Mouse (Mus musculus): Measurements from ENCODE around the gene BC049762.

Gene BC049762

DNA sequence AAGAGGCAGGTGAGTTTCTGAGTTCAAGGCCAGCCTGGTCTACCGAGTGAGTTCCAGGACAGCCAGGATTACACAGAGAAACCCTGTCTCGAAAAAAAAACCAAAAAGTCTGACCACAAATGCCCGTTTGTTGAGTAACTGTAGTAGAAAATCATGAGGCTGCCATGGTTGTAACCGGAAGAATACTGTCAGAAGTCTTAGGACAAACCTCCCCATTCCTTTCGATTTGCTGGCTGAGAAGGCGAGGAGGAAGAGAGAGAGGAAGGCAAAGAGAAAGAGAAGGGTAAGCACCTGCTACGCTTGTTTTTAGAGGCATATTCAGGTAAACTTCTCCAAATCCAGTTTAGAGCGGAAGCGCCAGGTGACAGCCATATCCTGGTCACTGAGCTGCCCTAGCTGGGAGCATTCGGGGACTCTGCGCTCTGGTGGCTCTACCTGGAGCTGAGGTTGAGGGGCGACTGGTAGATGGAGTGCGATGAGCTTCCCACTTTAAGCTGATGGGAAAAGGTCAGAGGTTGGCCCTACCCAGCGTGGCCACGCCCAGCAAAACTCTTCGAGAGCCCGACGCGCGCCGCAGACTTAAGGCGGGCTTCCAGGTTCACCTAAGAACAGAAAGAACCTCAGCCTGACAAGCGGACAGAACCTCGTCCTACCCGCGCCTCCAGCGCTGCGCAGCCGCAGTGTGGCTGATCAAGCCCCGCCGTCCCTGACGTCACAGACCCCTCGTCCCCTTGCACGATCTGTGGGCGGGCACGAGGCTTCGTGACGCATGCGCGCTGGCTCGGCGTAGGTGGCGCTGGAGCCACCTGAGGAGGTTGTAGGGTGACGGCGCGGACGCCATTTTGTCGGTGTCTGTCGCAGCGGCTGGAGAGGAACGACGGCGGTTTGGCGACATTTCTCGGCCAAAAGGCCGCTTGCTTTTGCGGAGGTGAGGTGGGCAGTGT, at the start of gene BC049762:
TSS of gene BC049762 (minus strand) at position 705 of the 944 bp plus-strand sequence.
- 7% methylated on average over 57 of the region's 57 CpGs for WGBS

DNA sequence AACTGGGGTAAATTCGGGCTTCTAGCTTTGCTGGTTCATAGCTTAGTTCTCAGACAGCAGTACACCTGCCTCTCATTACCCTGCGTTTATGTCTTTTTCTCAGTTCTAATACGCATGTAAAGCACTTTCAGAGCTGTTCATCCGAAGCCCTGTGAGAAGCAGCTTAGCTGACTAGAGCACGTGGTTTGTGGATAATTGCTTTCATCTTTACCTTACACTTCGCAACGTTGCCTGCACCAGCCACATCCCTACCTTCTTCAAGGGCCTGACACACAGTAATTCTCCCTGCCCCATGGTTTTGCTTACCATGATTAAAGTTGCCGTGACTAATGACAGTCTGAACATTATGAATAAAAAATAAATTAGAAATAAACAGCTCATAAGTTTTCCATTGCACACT, 49.0 kb upstream of the BC049762 start:
- 89% methylated on average over 8 of the region's 8 CpGs for WGBS

DNA sequence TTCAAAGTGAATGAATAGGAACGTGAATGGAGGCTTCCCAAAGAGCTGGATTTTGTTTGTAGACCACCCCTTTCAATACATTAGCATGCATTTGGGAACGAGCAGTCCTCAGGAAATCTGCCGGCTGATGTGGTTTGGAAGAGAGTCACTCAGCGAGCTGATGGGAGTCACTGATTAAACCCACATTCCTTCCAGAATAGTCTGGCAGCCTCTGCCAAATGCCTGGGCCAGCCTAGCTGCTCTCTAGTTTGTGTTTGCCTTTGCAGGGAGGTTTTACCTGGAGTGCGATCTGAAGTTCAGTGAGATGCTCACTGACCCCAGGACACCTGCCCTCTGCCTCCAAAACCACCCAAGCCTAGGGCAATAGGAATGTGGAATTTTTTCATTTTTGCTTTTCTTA, 45.5 kb upstream of the BC049762 start:
- 73% methylated on average over 5 of the region's 5 CpGs for WGBS

DNA sequence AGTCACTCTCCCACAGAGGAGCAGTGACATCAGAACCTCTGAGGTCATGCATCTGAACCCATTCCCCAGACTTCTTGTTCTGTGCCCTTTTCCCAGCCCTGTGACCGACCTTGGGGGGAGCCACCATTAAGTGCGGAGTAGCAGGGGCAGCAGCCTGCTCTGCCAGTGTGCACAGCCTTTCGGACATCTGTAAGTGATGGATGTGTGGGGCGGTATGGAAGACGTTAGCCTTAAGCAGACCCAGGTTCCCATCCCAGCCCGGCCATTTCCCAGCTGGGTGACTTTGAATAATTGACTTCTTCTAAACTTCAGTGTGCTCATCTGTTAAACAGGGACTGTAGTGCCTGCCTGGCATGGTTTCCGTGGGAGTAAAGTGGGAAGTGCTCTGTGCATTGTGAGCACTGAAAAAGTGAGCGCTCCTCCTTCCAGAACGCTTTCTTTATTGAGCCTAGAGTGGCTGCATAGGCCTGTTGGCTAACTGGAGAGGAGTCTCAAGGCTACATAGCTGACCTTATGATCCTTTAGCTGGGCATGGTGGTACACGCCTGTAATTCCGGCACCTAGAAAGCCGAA, 41.2 kb upstream of the BC049762 start:
- 68% methylated on average over 12 of the region's 12 CpGs for WGBS

DNA sequence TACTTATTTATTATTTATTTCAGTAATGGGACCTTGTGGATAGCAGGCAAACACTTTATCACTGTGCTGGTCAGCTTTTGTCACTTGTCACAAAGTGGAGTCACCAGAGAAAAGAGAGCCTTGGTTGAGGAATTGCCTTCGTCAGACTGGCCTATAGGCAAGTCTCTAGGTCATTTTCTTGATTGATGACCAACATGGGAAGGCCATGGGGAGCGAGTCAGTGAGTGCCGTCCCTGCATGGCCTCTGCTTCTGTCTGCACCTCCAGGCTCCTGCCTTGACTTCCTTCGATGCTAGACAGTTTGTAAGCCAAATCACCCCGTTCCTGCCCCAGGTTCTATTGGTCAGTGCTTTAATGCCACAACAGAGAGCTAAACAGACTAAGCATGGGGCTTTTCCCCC, 39.5 kb upstream of the BC049762 start:
- WGBS = 95% methylated on average over 5 of the region's 5 CpGs

DNA sequence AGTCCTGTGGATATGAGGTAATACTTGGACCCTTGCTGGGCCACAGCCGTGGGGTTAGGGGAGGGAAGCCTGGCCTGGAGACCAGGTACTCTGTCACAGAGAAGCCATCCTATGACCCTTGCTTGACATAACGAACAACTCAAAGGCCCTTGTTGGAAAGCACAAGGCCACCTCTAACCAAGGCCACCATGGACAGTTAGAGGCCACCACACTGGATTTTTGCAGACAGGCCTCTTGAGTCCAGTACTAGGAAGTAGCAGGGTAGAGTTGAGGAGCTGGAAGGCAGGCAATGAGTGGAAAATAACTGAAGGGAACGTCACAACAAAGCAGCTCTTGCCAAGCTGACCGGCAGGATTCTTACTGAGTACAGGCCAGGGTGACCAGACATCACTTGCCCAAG, 35.8 kb upstream of the BC049762 start:
- WGBS = 83% methylated on average over 4 of the region's 4 CpGs

DNA sequence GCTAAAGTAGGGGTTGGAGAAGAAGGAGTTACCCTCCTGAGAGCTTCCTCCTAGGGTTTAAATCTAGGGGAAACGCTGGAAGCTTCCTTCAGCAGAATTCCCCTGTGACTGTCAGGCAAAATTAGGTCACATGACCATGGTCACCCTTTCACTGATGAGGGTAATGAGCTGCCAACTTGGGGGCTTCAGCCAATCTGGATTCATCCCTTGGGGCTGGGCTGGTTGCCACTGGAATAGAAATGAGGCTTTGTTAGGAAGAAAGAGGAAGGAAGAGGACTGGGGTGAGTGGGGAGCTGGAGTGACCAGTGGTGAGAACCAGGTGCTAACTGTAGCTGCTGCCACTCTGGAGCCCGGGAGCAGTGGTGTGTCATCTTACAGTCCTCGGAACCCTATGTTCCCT, 32.9 kb upstream of the BC049762 start:
- WGBS = 63% methylated on average over 3 of the region's 3 CpGs

DNA sequence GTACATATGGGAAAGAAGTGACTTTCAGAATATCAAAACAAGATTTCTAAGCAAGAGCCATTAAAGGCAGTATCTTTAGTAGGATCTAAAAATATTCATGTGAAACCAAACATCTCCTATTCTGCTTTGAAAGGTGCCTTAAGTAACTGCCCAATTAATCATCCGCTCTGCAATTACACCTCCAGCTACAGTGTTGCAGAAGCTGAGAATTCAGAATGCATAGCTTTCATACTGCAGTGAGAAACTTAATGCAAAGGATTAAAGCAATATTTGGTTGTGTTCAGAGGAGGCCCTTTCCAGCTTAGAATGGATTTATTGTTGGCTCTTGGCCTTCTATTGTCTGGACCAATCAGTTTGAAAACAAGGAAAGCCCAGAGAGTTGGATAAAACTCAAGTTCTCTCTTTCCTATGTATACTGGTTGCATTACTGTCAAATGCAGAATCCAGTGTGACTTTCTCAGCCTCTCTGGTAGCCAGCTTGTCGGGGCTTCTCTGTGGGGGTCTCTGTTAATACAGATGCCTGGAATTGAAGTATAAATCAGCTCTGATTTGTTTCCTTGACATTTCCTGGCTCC, 31.2 kb upstream of the BC049762 start:
- 47% methylated on average over 2 of the region's 2 CpGs for whole genome bisulfite sequencing

DNA sequence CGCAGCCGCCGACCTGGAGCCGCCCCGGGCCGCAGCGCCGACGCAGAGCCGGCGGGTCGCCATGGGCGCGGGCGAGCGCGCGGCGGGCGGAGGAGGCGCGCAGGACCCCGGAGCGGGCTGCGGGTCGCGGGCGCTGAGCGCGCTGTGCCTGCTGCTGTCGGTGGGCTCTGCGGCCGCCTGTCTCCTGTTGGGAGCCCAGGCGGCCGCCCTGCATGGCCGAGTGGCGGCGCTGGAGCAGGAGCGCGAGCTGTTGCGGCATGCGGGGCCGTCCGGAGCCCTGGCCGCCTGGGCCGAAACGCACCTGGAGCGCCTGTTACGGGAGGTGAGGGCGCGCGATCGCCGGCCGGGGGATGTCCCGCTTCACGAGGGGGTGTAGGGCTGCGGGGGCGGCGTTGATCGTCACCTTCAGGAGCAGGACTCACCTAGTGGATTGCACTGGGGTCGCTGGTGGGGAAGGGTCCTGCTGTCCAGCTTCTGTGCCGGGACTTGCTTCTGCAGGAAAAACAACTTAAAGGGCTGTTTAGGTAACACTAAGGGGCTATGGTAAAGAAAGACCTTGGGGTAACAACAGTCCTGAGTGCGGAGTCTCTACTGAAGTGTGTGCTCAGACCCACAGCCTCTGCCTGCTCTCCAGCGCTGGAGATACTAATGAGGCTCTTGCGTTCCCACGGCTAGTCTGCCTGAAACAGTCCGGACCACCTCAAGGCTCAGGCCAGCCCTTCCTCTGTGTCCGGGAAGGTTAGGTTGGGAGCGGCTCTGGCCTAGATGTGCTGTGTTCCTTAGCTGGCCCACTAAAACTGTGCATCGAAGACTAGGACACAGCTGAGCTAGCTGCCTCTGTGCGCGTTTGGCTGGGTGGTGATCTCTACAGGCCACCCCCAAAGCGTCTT, 27.5 kb upstream of the BC049762 start:
- WGBS = 9% methylated on average over 66 of the region's 74 CpGs

DNA sequence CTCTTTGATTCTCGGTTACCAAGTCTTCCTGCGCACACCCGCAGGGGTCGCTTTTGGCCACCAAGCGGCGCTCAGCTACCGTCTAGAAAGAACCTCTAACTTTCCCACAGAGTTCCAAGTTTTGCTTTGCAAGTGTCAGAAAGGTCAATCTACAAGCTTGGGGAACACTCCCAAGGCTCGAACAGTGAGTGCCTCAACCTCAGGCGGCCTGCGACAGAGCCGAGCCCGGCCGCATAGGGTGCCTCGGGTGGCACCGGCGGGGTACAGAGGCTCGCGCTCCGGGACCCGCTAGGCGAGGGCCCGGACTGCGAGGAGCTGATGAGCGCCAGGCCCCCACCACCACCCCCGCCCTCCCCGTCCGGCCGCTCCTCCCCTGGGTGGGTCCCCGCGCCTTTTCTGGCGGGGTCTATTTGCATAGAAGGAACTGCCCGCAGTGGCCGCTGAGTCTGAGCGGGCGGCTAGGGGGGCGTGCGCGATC, 26.8 kb upstream of the BC049762 start, which contains the start of gene Col23a1:
TSS of gene Col23a1 (plus strand) at position 357 of the 478 bp plus-strand sequence.
- WGBS = 1% methylated on average over 35 of the region's 38 CpGs

DNA sequence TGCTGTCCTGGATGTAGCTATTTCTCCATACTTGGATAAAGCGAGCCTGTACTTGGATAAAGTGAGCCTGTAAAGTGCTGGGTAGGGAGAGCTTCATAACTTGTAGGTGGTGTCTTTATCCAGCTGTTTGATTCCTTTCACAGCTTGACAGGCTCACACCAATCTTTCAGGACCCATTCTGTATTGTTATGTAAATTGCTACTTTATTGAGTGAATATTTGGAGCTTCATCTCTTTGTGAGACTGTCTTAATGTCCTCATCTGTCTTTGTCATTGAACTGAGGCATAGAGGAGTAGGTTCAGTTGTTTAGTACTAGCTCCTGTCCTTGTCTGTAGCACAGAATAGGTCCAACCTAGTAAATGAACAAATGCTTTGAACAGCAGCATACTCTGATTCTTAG, 11.6 kb upstream of the BC049762 start:
- WGBS = 76% methylated on average over 1 of the region's 1 CpGs

DNA sequence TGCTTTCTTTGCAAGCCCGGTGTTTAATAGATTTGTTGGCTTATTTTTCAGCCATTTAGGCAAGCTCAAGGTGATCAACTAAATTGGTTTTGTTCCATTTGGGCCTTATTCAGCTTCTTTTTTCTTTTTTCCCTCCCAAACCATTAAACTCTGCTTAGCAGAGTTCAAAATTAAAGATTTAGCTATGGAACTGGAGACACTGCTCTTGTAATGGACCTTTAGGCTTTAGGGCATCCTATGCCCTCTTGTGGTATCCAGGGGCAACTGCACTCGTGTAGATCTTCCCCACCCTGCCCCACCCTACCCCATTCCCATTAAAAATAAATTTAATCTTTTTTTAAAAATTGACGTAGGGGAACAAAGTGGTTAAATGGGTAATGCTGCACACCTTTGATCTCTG, 2.5 kb upstream of the BC049762 start:
- WGBS = 18% methylated on average over 3 of the region's 3 CpGs

DNA sequence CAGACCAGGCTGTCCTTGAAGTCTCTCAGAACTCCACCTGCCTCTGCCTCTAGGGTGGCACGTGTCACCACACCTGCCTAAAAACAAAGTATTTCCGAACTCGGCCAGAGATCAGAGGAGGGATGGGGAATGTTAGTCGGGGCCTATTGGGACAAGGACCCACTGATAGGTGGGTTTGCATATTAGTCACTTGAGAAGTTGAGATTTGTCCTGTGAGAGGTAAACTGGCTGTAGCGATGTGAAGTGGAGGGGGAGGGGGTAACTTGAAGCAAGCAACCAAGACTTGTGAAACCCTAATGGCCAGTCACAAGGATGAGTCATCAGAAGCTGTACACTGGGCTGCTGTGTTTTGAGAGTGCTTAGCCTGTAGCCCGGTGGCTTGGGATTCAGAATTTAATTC, 1.5 kb upstream of the BC049762 start:
- WGBS = 9% methylated on average over 6 of the region's 6 CpGs

DNA sequence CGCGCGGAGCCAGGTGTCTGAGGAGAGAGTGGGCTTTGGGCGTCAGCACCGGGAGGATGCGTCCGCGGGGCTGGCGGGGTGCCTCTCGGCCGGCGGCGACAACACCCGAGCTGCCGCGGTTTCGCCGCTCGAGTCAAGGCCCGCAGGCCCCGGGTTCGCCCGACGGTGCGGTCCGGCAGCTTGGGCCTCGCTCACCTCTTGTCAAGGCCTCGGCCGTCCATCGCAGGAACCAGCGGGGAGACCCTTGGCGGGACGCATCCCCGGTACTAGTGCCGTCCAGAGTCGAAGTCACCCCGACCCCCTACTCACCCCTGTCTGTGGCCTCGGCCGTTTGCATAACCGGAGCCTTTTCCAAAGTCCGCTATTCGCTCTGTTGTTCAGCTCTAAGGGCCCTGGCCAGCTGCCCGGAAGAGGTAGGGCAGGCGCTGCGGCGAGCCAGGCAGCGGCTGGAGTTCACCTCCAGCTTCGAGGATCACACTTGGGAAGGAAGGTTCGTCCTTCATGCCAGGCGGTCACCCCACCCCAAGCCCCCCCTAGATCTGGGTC, 513 bp upstream of the BC049762 start:
- 1% methylated on average over 50 of the region's 50 CpGs for WGBS

DNA sequence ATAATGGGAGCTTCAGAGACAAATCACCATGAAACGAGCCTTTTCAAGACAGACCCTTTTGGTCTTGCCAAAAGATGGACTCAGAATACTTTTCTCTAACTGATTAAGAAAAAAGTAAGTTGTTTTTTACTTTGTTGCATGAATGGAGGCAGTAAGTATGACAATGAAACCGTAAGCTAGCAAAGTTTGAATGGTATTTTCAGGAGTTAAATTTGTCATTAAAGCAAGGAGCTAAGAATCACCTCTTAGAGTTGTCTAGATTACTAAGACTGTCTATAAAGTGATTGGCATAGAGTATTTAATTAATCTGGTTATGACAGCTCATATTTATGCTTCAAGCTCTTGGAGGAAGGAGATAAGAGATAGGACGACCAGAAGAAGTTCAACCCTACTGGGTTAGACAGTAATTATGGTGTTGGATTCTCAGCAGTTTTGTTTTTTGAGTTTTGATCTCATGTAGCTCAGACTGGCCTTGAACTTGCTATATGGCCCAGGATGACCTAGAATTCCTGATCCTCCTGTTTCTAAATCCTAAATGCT, 1.1 kb downstream of the BC049762 start, which contains the start of gene Clk4:
TSS of gene Clk4 (plus strand) at position 51 of the 540 bp plus-strand sequence.
- WGBS = 76% methylated on average over 3 of the region's 3 CpGs

DNA sequence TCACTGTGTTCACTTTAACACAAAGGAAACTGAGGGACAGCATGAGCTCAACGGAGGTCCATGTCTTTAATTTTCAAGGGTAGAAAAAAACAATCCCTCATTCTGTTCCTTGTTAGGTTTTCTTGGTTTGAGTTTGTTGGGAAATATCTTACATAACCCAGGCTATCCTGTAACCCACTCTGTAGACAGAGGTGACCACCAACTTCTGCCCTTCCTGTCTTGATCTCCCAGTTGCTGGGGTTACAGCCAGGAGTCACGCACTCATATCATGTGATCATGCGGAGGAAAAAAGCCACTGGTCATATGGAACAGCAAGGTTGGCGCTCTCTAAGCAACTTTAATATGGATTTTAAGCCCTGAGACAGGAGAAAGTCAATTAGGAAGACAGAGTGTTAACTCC, 5.8 kb downstream of the BC049762 start:
- WGBS = 91% methylated on average over 4 of the region's 4 CpGs

DNA sequence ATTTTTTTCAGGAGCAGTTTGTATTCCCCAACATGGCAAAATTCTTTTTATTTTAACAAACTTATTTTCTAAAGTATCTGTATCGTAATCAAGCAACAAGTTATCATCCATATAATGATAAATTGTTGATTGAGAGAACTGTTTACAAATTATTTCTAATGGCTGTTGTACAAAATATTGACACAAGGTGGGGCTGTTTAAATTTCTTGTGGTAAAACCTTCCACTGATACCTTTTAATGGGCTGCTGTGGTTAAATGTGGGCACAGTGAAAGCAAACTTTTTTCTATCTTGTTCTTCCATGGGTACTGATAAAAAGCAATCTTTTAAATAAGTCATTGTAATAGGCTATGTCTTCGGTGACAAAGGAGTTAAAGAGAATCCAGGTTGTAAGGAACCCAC, 19.9 kb downstream of the BC049762 start:
- WGBS = 90% methylated on average over 2 of the region's 2 CpGs

DNA sequence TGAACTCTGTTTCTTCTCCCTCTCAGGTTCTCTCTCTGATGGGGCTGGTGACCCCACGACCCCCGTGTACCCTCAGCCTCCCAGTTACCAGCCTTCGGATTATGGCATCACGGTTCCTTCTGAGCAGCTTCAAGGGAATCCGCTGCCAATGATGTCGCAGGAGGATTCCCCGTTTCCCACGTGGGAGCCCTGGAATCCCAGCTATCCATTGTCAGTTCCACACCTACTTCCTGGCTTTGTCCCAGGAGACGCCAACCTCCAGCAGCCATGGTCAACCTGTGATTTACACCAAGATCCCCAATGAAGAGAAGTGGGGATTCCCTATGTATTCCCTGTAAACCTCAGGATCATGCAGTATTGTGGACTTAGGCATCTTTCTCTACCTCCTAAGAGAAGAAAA, 28.2 kb downstream of the BC049762 start:
- WGBS = 87% methylated on average over 9 of the region's 9 CpGs

DNA sequence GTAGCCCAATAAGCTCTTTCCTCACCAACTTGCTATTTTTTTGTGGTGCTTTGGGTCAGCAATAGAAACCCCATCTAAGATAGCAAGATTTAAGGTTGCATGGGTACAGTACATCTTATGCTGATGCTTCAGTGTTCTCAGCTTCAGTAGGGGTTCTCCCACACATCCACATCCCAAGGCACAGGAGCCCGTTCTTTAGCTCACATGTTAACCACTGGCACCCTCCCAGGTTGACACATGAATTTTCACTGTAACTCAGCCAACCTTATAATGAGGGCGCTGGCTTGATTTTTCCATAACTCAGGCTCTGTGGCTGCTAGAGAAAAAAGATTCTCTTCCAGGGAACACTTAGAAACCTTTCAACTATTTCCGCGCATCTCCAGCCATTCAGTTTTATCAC, 35.7 kb downstream of the BC049762 start:
- WGBS = 43% methylated on average over 4 of the region's 4 CpGs

DNA sequence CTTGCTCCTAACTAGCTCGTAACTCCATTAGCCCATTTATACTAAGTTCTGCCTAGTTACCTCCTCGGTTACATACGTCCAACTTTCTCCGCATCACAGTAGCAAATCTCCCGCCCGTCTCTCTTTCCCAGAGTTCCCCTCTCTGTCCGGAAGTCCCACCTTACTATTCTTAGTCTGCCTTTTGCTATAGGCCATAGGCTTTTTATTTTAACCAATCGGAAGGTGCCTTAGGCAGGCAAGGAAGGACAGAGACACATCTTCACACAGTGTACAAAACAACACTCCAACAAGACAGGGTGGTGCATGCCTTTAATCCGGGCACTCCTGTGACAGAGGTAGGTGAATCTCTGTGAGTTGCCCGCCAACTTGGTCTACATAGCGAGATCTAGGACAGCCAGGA, 42.5 kb downstream of the BC049762 start, which contains the start of gene Gm12569:
TSS of gene Gm12569 (plus strand) at position 166 of the 400 bp plus-strand sequence.
- 97% methylated on average over 11 of the region's 11 CpGs for WGBS
